In genomic region chr14:114566411-114567030, GRCm38 (mm10) we compare ENCODE assay signal across 11 mouse cellular contexts.
DNase-seq lines count a peak whose midpoint lies in the region; ATAC-seq and TF ChIP-seq lines count a peak whose summit lies in the region.
"Had no signal": no experiment of that assay in that cellular context is flagged by ENCODE, and none has a peak within 500 bp of the region (broad histone marks: within the 10 kb centered on the region; RNA-seq: fewer than 3 reads in every experiment).

No protein-coding gene starts in this region.

- DNase-seq in embryo, embryonic 10.5 days (ENCODE audit: low spot score) = peak; percentile 40
- no peak for DNase-seq in embryo, embryonic 9.5 days (ENCODE audit: extremely low spot score)
- DNase-seq in kidney, postnatal 4 days = peak; percentile 3 to 7
- DNase-seq in 3T3-L1 (ENCODE audit: low read depth, low spot score) = peak; percentile 17
- DNase-seq in brain, embryonic 14.5 days (ENCODE audit: low read depth) = peak; percentile 52
- DNase-seq in thymus, postnatal 36 days = no peak
- DNase-seq in gastrocnemius, postnatal 14 days = no peak
- DNase-seq: cerebellum, adult 8-10 months; kidney, adult 9 months had no signal

- H3K9me3 ChIP-seq in kidney, embryonic 14.5 days (ENCODE audit: control insufficient read depth, low read length) = no peaks in the 10 kb centered on the region
- H3K9me3 ChIP-seq: heart, embryonic 13.5 days had no signal

- H3K27me3 ChIP-seq in kidney, embryonic 14.5 days (ENCODE audit: control insufficient read depth, insufficient read depth, low read length) = no peaks in the 10 kb centered on the region
- H3K27me3 ChIP-seq: heart, embryonic 13.5 days had no signal

- H3K4me3 ChIP-seq in kidney, embryonic 14.5 days (ENCODE audit: low read length) = no peak overlapping the region
- H3K4me3 ChIP-seq: heart, embryonic 13.5 days had no signal

- ATAC-seq in kidney, embryonic 14.5 days (ENCODE audit: low FRiP score, low TSS enrichment) = no peak

- WGBS in kidney, embryonic 14.5 days = 47% methylated on average over 4 of the region's 4 CpGs

- no peak overlapping the region for H3K4me2 ChIP-seq in kidney, embryonic 14.5 days (replicated peaks; ENCODE audit: low read depth, low read length)
- H3K4me2 ChIP-seq: heart, embryonic 13.5 days had no signal

- TF ChIP-seq POLR2A in brain, embryonic 14.5 days (IDR thresholded peaks at IDR 0.05; ENCODE audit: borderline replicate concordance, extremely low read depth, insufficient read depth, insufficient read length, poor library complexity, severe bottlenecking) = no peak

- H3K36me3 ChIP-seq in kidney, embryonic 14.5 days (ENCODE audit: control insufficient read depth, insufficient read depth, low read length) = no peaks in the 10 kb centered on the region
- H3K36me3 ChIP-seq: heart, embryonic 13.5 days had no signal

- H3K9ac ChIP-seq in kidney, embryonic 14.5 days (ENCODE audit: low read depth, low read length) = no peak overlapping the region
- H3K9ac ChIP-seq: heart, embryonic 13.5 days had no signal

- H3K4me1 ChIP-seq in kidney, embryonic 14.5 days (ENCODE audit: control insufficient read depth, insufficient read depth, low read length) = no peaks in the 10 kb centered on the region
- H3K4me1 ChIP-seq: heart, embryonic 13.5 days had no signal

- intact Hi-C loops in gastrocnemius, postnatal 14 days (cut with DNase I; ENCODE audit: low total_unique reads) = no loop called here

- TF ChIP-seq CTCF in brain, embryonic 14.5 days (IDR thresholded peaks at IDR 0.05; ENCODE audit: borderline replicate concordance, extremely low read depth, insufficient read depth, insufficient read length) = peak; percentile 21; the same call in 1 of the 2 replicates

- no peak overlapping the region for H3K27ac ChIP-seq in kidney, embryonic 14.5 days (ENCODE audit: low read depth, low read length)
- H3K27ac ChIP-seq: heart, embryonic 13.5 days had no signal

Comparison
In these comparisons a context has a peak if more than half of its experiments do, and no peak if none do; other contexts are left out.
1. DNase-seq: peak in embryo, embryonic 10.5 days (single experiment), kidney, postnatal 4 days (2 of 2), 3T3-L1 (single experiment) and brain, embryonic 14.5 days (single experiment); none in embryo, embryonic 9.5 days (single experiment), thymus, postnatal 36 days (0 of 2) and gastrocnemius, postnatal 14 days (single experiment).